In the genomic region with DNA sequence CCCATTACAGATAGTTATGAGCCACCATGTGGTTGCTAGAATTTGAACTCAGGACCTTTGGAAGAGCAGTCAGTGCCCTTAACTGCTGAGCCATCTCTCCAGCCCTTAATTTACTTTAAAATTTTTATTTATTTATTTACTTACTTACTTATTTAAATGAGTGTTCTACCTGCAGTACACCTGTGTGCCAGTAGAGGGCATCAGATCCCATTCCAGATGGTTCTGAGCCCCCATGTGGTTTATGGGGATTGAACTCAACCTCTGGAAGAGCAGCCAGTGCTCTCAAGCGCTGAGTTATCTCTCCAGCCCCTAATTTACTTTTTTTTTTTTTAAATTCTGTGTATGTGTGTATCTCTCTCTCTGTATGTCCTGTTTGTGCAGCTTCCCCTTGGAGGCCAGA, we compare ENCODE assay signal across 8 mouse cellular contexts. TPM values are rescaled to one million over a fixed set of nuclear protein-coding genes. Genes with fewer than 3 reads are reported as not detected.
DNase-seq lines count a peak whose midpoint lies in the region; ATAC-seq and TF ChIP-seq lines count a peak whose summit lies in the region.

No protein-coding gene starts in this region.

- H3K36me3 ChIP-seq in kidney, embryonic 14.5 days (ENCODE audit: control insufficient read depth, insufficient read depth, low read length), result no peaks in the 10 kb centered on the region
- no peaks in the 10 kb centered on the region for H3K36me3 ChIP-seq in E14TG2a.4 (ENCODE audit: insufficient read depth, low read length)
- H3K36me3 ChIP-seq in embryonic facial prominence, embryonic 10.5 days (replicated peaks), result no peaks in the 10 kb centered on the region

- 25% methylated on average over 1 of the region's 1 CpGs for WGBS in kidney, embryonic 14.5 days
- 33% methylated on average over 1 of the region's 1 CpGs for WGBS in embryonic facial prominence, embryonic 10.5 days

- DNase-seq in kidney, adult 11 months, result peak; percentile 74
- DNase-seq in adrenal gland, postnatal 25 days, result peak; percentile 66
- DNase-seq in embryonic facial prominence, embryonic 10.5 days (ENCODE audit: low spot score), result peak; percentile 65
- peak; percentile 85 for DNase-seq in kidney, postnatal 14 days
- DNase-seq in thymus, postnatal 10 days (ENCODE audit: low spot score in 2 of 2), result peak; percentile 58 to 74

- H3K4me2 ChIP-seq in kidney, embryonic 14.5 days (replicated peaks; ENCODE audit: low read depth, low read length), result no peak overlapping the region

- H3K9me3 ChIP-seq in kidney, embryonic 14.5 days (ENCODE audit: control insufficient read depth, low read length), result no peaks in the 10 kb centered on the region; the same call in 1 of the 2 replicates
- no peaks in the 10 kb centered on the region for H3K9me3 ChIP-seq in E14TG2a.4 (ENCODE audit: low read length)
- 0 out of 2 replicates have a peak, but pooled peaks cover 6% of the 10 kb centered on the region for H3K9me3 ChIP-seq in embryonic facial prominence, embryonic 10.5 days

- H3K27me3 ChIP-seq in kidney, embryonic 14.5 days (ENCODE audit: control insufficient read depth, insufficient read depth, low read length), result no peaks in the 10 kb centered on the region
- no peaks in the 10 kb centered on the region for H3K27me3 ChIP-seq in E14TG2a.4 (ENCODE audit: insufficient read depth, low read length)
- H3K27me3 ChIP-seq in embryonic facial prominence, embryonic 10.5 days (replicated peaks; ENCODE audit: low read depth, poor library complexity, severe bottlenecking), result no peaks in the 10 kb centered on the region

- no peak overlapping the region for H3K4me3 ChIP-seq in kidney, embryonic 14.5 days (ENCODE audit: low read length)
- H3K4me3 ChIP-seq in E14TG2a.4 (replicated peaks; ENCODE audit: low read length), result no peak overlapping the region
- H3K4me3 ChIP-seq in embryonic facial prominence, embryonic 10.5 days, result no peak overlapping the region

- no peaks in the 10 kb centered on the region for H3K4me1 ChIP-seq in kidney, embryonic 14.5 days (ENCODE audit: control insufficient read depth, insufficient read depth, low read length)
- peaks cover 20% of the 10 kb centered on the region for H3K4me1 ChIP-seq in E14TG2a.4 (replicated peaks; ENCODE audit: low read depth, low read length)
- H3K4me1 ChIP-seq in embryonic facial prominence, embryonic 10.5 days, result peaks cover 3% of the 10 kb centered on the region

- ATAC-seq in kidney, embryonic 14.5 days (ENCODE audit: low FRiP score, low TSS enrichment), result no peak
- peak; percentile 46; the same call in 1 of the 2 replicates for ATAC-seq in megakaryocyte-erythroid progenitor cell, adult 5-6 weeks (replicated peaks; ENCODE audit: low FRiP score, low TSS enrichment, poor library complexity, severe bottlenecking)

- TF ChIP-seq CTCF in E14TG2a.4 (conservative IDR thresholded peaks at IDR 0.05; ENCODE audit: low read length), result peak; percentile 87

- no peak overlapping the region for H3K27ac ChIP-seq in kidney, embryonic 14.5 days (ENCODE audit: low read depth, low read length)
- H3K27ac ChIP-seq in embryonic facial prominence, embryonic 10.5 days (replicated peaks), result no peak overlapping the region

- H3K9ac ChIP-seq in kidney, embryonic 14.5 days (ENCODE audit: low read depth, low read length), result no peak overlapping the region

RNA-seq across cellular contexts. Expression of a gene that starts 16.7 kb away (rescaled TPM):
- 33.7 and 38.6 TPM in 2 replicates for polyA plus RNA-seq in kidney, embryonic 14.5 days (2014; fragmentation: Nextera tagmentation; extraction: Ambion mirVana)
- 21.2 and 30.4 TPM in 2 replicates for total RNA-seq in adrenal gland, postnatal 25 days (2021)
- 46.4 and 46.5 TPM in 2 replicates for polyA plus RNA-seq in embryonic facial prominence, embryonic 10.5 days (2016; fragmentation: Nextera tagmentation; extraction: Ambion mirVana)
- 24.0 and 24.9 TPM in 2 replicates for total RNA-seq in megakaryocyte-erythroid progenitor cell, adult 5-6 weeks (2014; fragmentation: Nextera tagmentation)
- total RNA-seq in megakaryocyte-erythroid progenitor cell, adult 5-6 weeks (2017), result 3.2 and 9.0 TPM in 2 replicates

RNA-seq across cellular contexts. Expression of a gene that starts 38.4 kb away (rescaled TPM):
- polyA plus RNA-seq in kidney, embryonic 14.5 days (2014; fragmentation: Nextera tagmentation; extraction: Ambion mirVana), result 7.7 and 10.1 TPM in 2 replicates
- total RNA-seq in adrenal gland, postnatal 25 days (2021), result 97.9 and 117 TPM in 2 replicates
- polyA plus RNA-seq in embryonic facial prominence, embryonic 10.5 days (2016; fragmentation: Nextera tagmentation; extraction: Ambion mirVana), result 5.5 and 5.6 TPM in 2 replicates
- 7.9 and 10.2 TPM in 2 replicates for total RNA-seq in megakaryocyte-erythroid progenitor cell, adult 5-6 weeks (2014; fragmentation: Nextera tagmentation)
- 4.3 and 5.4 TPM in 2 replicates for total RNA-seq in megakaryocyte-erythroid progenitor cell, adult 5-6 weeks (2017)

RNA-seq across cellular contexts. Expression of a gene that starts 42.4 kb away (rescaled TPM):
- polyA plus RNA-seq in kidney, embryonic 14.5 days (2014; fragmentation: Nextera tagmentation; extraction: Ambion mirVana), result 20.2 and 41.7 TPM in 2 replicates
- total RNA-seq in adrenal gland, postnatal 25 days (2021), result 72.1 and 75.9 TPM in 2 replicates
- 29.4 and 31.2 TPM in 2 replicates for polyA plus RNA-seq in embryonic facial prominence, embryonic 10.5 days (2016; fragmentation: Nextera tagmentation; extraction: Ambion mirVana)
- 24.8 and 32.9 TPM in 2 replicates for total RNA-seq in megakaryocyte-erythroid progenitor cell, adult 5-6 weeks (2014; fragmentation: Nextera tagmentation)
- total RNA-seq in megakaryocyte-erythroid progenitor cell, adult 5-6 weeks (2017), result 39.8 and 39.9 TPM in 2 replicates
